ENCODE assay signal across 7 mouse cellular contexts in genomic region chr12:9762291-9762811, GRCm38 (mm10).
DNase-seq lines count a peak whose midpoint lies in the region; ATAC-seq lines count a peak whose summit lies in the region.
"Not testable (repeated sequence)": the region's sequence is repeated elsewhere in the genome, so short reads cannot be mapped to it uniquely, and the experiment has no call there.

No protein-coding gene starts in this region.

- intact Hi-C loops in heart, postnatal 10 days (cut with DNase I), result not testable (repeated sequence)

- H3K4me2 ChIP-seq in lung, embryonic 15.5 days, result not testable (repeated sequence)

- H3K9ac ChIP-seq in lung, embryonic 15.5 days, result not testable (repeated sequence)

- H3K9me3 ChIP-seq in lung, embryonic 15.5 days, result not testable (repeated sequence)

- 37% methylated on average over 2 of the region's 2 CpGs for WGBS in lung, embryonic 15.5 days

- not testable (repeated sequence) for H3K27me3 ChIP-seq in lung, embryonic 15.5 days

- peak; percentile 31; the same call in 1 of the 2 replicates for ATAC-seq in lung, embryonic 15.5 days (ENCODE audit: borderline replicate concordance, extremely low read depth, low FRiP score, low TSS enrichment)

- H3K4me3 ChIP-seq in lung, embryonic 15.5 days, result not testable (repeated sequence)

- peak; percentile 55 for DNase-seq in 3T3-L1 (ENCODE audit: low read depth, low spot score)
- DNase-seq in heart, adult 11 months, result peak; percentile 91
- DNase-seq in heart, adult 8-10 months (ENCODE audit: low spot score), result peak; percentile 13
- DNase-seq in heart, postnatal 10 days, result peak; percentile 22 to 25
- peak; percentile 13 for DNase-seq in lung, postnatal 10 days
- DNase-seq in skeletal muscle tissue, adult 2 months (ENCODE audit: low read depth, low spot score), result peak; percentile 4

- not testable (repeated sequence) for H3K4me1 ChIP-seq in lung, embryonic 15.5 days

- not testable (repeated sequence) for H3K36me3 ChIP-seq in lung, embryonic 15.5 days

- H3K27ac ChIP-seq in lung, embryonic 15.5 days, result not testable (repeated sequence)

Comparison
In these comparisons a context has a peak if more than half of its experiments do, and no peak if none do; other contexts are left out.
1. DNase-seq: peak in every context shown above with its lines; median percentile 91 in heart, adult 11 months; 55 in 3T3-L1; 24 in heart, postnatal 10 days; 13 in heart, adult 8-10 months; 13 in lung, postnatal 10 days; 4 in skeletal muscle tissue, adult 2 months.